Mouse (Mus musculus): ENCODE data around the gene Eef1akmt3.

Gene Eef1akmt3

GRCm38 (mm10) chr10:127049395-127050118 is 8.2 kb upstream of the Eef1akmt3 start:
- DNase-seq: no peak

GRCm38 (mm10) chr10:127048608-127049394 is 7.5 kb upstream of the Eef1akmt3 start:
- no peak for DNase-seq

- no peak for DNase-seq
These were observed 6.6 kb upstream of the Eef1akmt3 start, which contains the start of gene Cyp27b1 for GRCm38 (mm10) chr10:127047954-127048353. Cyp27b1 (plus strand) TSS chr10:127048250.

GRCm38 (mm10) chr10:127043187-127043586 is 1.9 kb upstream of the Eef1akmt3 start:
- no peak for DNase-seq

GRCm38 (mm10) chr10:127042468-127043115 is 1.3 kb upstream of the Eef1akmt3 start:
- DNase-seq: no peak

GRCm38 (mm10) chr10:127041774-127042338 is 543 bp upstream of the Eef1akmt3 start:
- peak; percentile 90 for DNase-seq

GRCm38 (mm10) chr10:127040569-127041214 is 621 bp downstream of the Eef1akmt3 start:
- DNase-seq: peak; percentile 66

- no peak for DNase-seq
These were observed 3.7 kb downstream of the Eef1akmt3 start for GRCm38 (mm10) chr10:127037641-127038040.

GRCm38 (mm10) chr10:127036273-127036672 is 5.0 kb downstream of the Eef1akmt3 start:
- no peak for DNase-seq

- DNase-seq: no peak
These were observed 8.0 kb downstream of the Eef1akmt3 start for GRCm38 (mm10) chr10:127033301-127033741.

GRCm38 (mm10) chr10:127030336-127031296 is 10.7 kb downstream of the Eef1akmt3 start, which contains the start of gene Tsfm:
Tsfm (minus strand) TSS chr10:127030840.
- DNase-seq: peak; percentile 91

- no peak for DNase-seq
These were observed 22.9 kb downstream of the Eef1akmt3 start for GRCm38 (mm10) chr10:127018422-127018821.

- no peak for DNase-seq
These were observed 24.2 kb downstream of the Eef1akmt3 start for GRCm38 (mm10) chr10:127017071-127017470.

GRCm38 (mm10) chr10:127016488-127016887 is 24.8 kb downstream of the Eef1akmt3 start:
- DNase-seq: no peak

GRCm38 (mm10) chr10:127003806-127004205 is 37.5 kb downstream of the Eef1akmt3 start:
- no peak for DNase-seq

GRCm38 (mm10) chr10:127003334-127003733 is 38.0 kb downstream of the Eef1akmt3 start:
- DNase-seq: no peak

GRCm38 (mm10) chr10:127002765-127003164 is 38.5 kb downstream of the Eef1akmt3 start:
- DNase-seq: no peak

GRCm38 (mm10) chr10:127002056-127002455 is 39.3 kb downstream of the Eef1akmt3 start:
- DNase-seq: no peak

- DNase-seq: no peak
These were observed 40.0 kb downstream of the Eef1akmt3 start for GRCm38 (mm10) chr10:127001297-127001696.

- no peak for DNase-seq
These were observed 40.8 kb downstream of the Eef1akmt3 start, which contains the start of gene Avil for GRCm38 (mm10) chr10:127000529-127000928. Avil (plus strand) TSS chr10:127000709.

Data from right cerebral cortex, adult 18-20 months (tissue).